Mouse (Mus musculus): ENCODE measurements around the gene Spin4. TPM values are rescaled to one million over a fixed set of nuclear protein-coding genes. Genes with fewer than 3 reads are reported as not detected.

The Spin4 gene
- 0.67 and 2.2 TPM in 2 replicates for polyA plus RNA-seq (2012; rRNA removed; ENCODE audit: low replicate concordance)

DNA sequence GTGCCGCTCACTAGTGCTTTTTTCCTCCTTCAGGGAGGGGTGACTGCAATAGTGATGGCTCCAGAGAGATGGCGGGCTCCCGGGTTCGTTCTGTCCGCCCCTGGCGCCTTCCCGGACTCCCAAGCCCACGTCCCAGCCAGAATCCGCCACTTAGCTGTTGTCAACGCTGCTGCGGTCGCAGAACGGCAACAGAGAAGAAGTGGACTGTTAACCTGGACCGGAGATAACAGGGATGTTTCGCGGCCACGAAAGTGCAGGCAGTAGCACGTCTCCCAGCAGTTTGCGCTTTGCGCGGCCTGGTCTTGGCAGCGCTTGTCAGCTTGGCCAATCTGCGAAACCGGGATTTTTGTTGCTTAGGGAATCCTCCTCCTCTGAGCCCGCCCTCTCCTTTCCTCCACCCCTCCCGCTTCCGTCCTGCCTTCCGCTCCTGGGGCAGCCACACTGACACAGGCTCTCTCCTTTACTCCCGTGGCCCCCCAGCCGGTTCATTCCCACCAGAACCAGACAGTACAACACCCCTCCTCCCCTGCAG, at the start of gene Spin4:
Gene Spin4, minus strand, starts transcription at position 322 of the 532 bp plus-strand sequence.

Other genes starting within 250 kb of the Spin4 start
- 4.3 and 6.5 TPM in 2 replicates for gene Arhgef9, start 170.2 kb upstream of the Spin4 start, polyA plus RNA-seq (2012; rRNA removed; ENCODE audit: low replicate concordance)

All from subcutaneous adipose tissue, adult 2 months (tissue).